Mouse (Mus musculus) cerebellum, adult 2 months (tissue): ENCODE data around the gene Msh5. TPM values are rescaled to one million over a fixed set of nuclear protein-coding genes. Genes with fewer than 3 reads are reported as not detected.
"Not testable (repeated sequence)": the region's sequence is repeated elsewhere in the genome, so short reads cannot be mapped to it uniquely, and the experiment has no call there.

Experiments
- DNase-seq, 2 experiments: peaks; one replicate each; pipeline ENCODE4 v3.0.0; 2021
- H3K27ac ChIP-seq: fragments of 200-500 bp; 2 replicates; pipeline ENCODE4 v1.5.1; 2012; ENCODE audit warnings: low read length, control low read depth, inconsistent platforms; ENCODE audit not compliant: insufficient read depth
- H3K27me3 ChIP-seq: fragments of 200-500 bp; 2 replicates; pipeline ENCODE4 v1.6.1; 2012; ENCODE audit warnings: inconsistent platforms, mild to moderate bottlenecking, low read length, moderate library complexity; ENCODE audit not compliant: control insufficient read depth, insufficient read depth
- H3K4me1 ChIP-seq: fragments of 200-500 bp; 2 replicates; pipeline ENCODE4 v1.6.1; 2011; ENCODE audit warnings: low read length; ENCODE audit not compliant: control insufficient read depth, insufficient read depth
- H3K4me3 ChIP-seq: fragments of 200-500 bp; replicated peaks from 2 replicates; pipeline ENCODE3; 2011; ENCODE audit warnings: mild to moderate bottlenecking, low read depth, low read length, control low read depth; ENCODE audit not compliant: insufficient read depth
- CTCF ChIP-seq: fragments of 200-500 bp; IDR thresholded peaks from 2 replicates; pipeline ENCODE4 v1.5.1; 2011; ENCODE audit warnings: low read depth, mild to moderate bottlenecking, control low read depth, low read length, moderate library complexity, borderline replicate concordance; ENCODE audit not compliant: insufficient read depth
- POLR2A ChIP-seq: fragments of 200-500 bp; IDR thresholded peaks from 2 replicates; pipeline ENCODE4 v1.6.1; 2011; ENCODE audit warnings: low read length, control low read depth, borderline replicate concordance; ENCODE audit not compliant: insufficient read depth
- WGBS: fragments of 180-500 bp; shearing (Covaris S2); methylation state at CpG from one replicate; pipeline ENCODE4 v1.1.7; 2018; 5-methylcytosine and 5-hydroxymethylcytosine counted together
- polyA plus RNA-seq: library from polyadenylated mRNA; depleted of rRNA; stranded (reverse); fragments of >200 nt; gene quantifications from 2 replicates; pipeline ENCODE4 v1.2.3, GENCODE M21; 2012

Gene Msh5
- polyA plus RNA-seq, 1 experiment: 5.5 TPM

- no peaks in the 10 kb centered on the region for H3K27me3 ChIP-seq
- no peak for DNase-seq
- no peak overlapping the region for H3K4me3 ChIP-seq
- H3K27ac ChIP-seq: peak overlapping the region; percentile 91; the same call in 1 of the 2 replicates
- no peak for TF ChIP-seq CTCF
- TF ChIP-seq POLR2A: no peak
- H3K4me1 ChIP-seq: peaks cover 47% of the 10 kb centered on the region
- 83% methylated on average over 16 of the region's 16 CpGs for WGBS
Measured at GRCm38 (mm10) chr17:35015296-35015695, 31.2 kb downstream of the Msh5 start.

GRCm38 (mm10) chr17:35013221-35013620 lies 33.3 kb downstream of the Msh5 start:
- H3K4me3 ChIP-seq: no peak overlapping the region
- DNase-seq: no peak
- no peaks in the 10 kb centered on the region for H3K27me3 ChIP-seq
- H3K4me1 ChIP-seq: peaks cover 45% of the 10 kb centered on the region
- no peak for TF ChIP-seq CTCF
- H3K27ac ChIP-seq: no peak overlapping the region
- WGBS: 74% methylated on average over 6 of the region's 6 CpGs

- DNase-seq: no peak
- Histone ChIP-seq H3K27ac (no peak overlapping the region), H3K4me3 (no peak overlapping the region), H3K27me3 (no peaks in the 10 kb centered on the region), H3K4me1 (peaks cover 41% of the 10 kb centered on the region)
- 85% methylated on average over 13 of the region's 13 CpGs for WGBS
- TF ChIP-seq CTCF (no peak), POLR2A (no peak)
Measured at GRCm38 (mm10) chr17:35012430-35012829, 34.1 kb downstream of the Msh5 start.

- 65% methylated on average over 8 of the region's 8 CpGs for WGBS
- Histone ChIP-seq H3K27me3 (no peaks in the 10 kb centered on the region), H3K4me1 (peaks cover 33% of the 10 kb centered on the region), H3K27ac (peak overlapping the region; percentile 54; the same call in 1 of the 2 replicates), H3K4me3 (no peak overlapping the region)
- no peak for DNase-seq
- no peak for TF ChIP-seq CTCF
- no peak for TF ChIP-seq POLR2A
Measured at GRCm38 (mm10) chr17:35011440-35011839, 35.1 kb downstream of the Msh5 start.

- H3K4me3 ChIP-seq: no peak overlapping the region
- H3K27me3 ChIP-seq: no peaks in the 10 kb centered on the region
- peak; percentile 46; the same call in 1 of the 2 replicates for TF ChIP-seq POLR2A
- no peak for TF ChIP-seq CTCF
- peak; percentile 82 to 92 for DNase-seq
- H3K27ac ChIP-seq: peak overlapping the region; percentile 81
- peaks cover 20% of the 10 kb centered on the region for H3K4me1 ChIP-seq
- whole genome bisulfite sequencing: 11% methylated on average over 7 of the region's 7 CpGs
Measured at GRCm38 (mm10) chr17:35009586-35009985, 37.0 kb downstream of the Msh5 start.

GRCm38 (mm10) chr17:35007387-35007991 lies 39.1 kb downstream of the Msh5 start:
- H3K27ac ChIP-seq: no peak overlapping the region
- peaks cover 25% of the 10 kb centered on the region for H3K4me1 ChIP-seq
- WGBS: 95% methylated on average over 7 of the region's 7 CpGs
- TF ChIP-seq POLR2A (no peak), CTCF (no peak)
- no peak for DNase-seq
- H3K4me3 ChIP-seq: no peak overlapping the region
- H3K27me3 ChIP-seq: no peaks in the 10 kb centered on the region

- H3K27ac ChIP-seq, H3K27me3 ChIP-seq, DNase-seq, H3K4me3 ChIP-seq: not testable (repeated sequence)
- peaks cover 20% of the 10 kb centered on the region for H3K4me1 ChIP-seq
- 90% methylated on average over 4 of the region's 5 CpGs for WGBS
Measured at GRCm38 (mm10) chr17:35005902-35006301, 40.6 kb downstream of the Msh5 start.

- Histone ChIP-seq H3K4me1 (peaks cover 12% of the 10 kb centered on the region), H3K4me3 (no peak overlapping the region), H3K27me3 (no peaks in the 10 kb centered on the region), H3K27ac (no peak overlapping the region)
- 81% methylated on average over 10 of the region's 10 CpGs for WGBS
- DNase-seq: no peak
- no peak for TF ChIP-seq POLR2A
- no peak for TF ChIP-seq CTCF
Measured at GRCm38 (mm10) chr17:35005158-35005557, 41.4 kb downstream of the Msh5 start.
